Mouse (Mus musculus) hindbrain, embryonic 14.5 days (tissue): Measurements from ENCODE around the gene Gm14569. TPM values are rescaled to one million over a fixed set of nuclear protein-coding genes. Genes with fewer than 3 reads are reported as not detected.
A peak's percentile ranks its signal among the peaks of the same experiment; 100 is the strongest.

Experiments used
- ATAC-seq: fragments of 200-750 bp; cut with Nextera tagmentation; 2 replicates; pipeline ENCODE4 v1.8.0; 2017; ENCODE audit warnings: moderate number of reproducible peaks, mild to moderate bottlenecking, moderate TSS enrichment, moderate library complexity; ENCODE audit not compliant: low FRiP score
- DNase-seq: peaks from one replicate; pipeline ENCODE4 v3.0.0-alpha.2; 2015; ENCODE audit warnings: low spot score
- H3K27ac ChIP-seq: fragments of 300-500 bp; sonication (generic); 2 replicates; pipeline ENCODE4 v1.5.1; 2014; ENCODE audit warnings: mild to moderate bottlenecking, moderate library complexity
- H3K27me3 ChIP-seq: fragments of 300-500 bp; sonication (generic); 2 replicates; pipeline ENCODE4 v1.6.1; 2014; ENCODE audit warnings: mild to moderate bottlenecking, low read length, mixed read lengths; ENCODE audit not compliant: control insufficient read depth, insufficient read depth
- H3K36me3 ChIP-seq: fragments of 300-500 bp; sonication (generic); replicated peaks from 2 replicates; pipeline ENCODE4 v1.6.1; 2014; ENCODE audit not compliant: control insufficient read depth, insufficient read depth
- H3K4me1 ChIP-seq: fragments of 300-500 bp; sonication (generic); replicated peaks from 2 replicates; pipeline ENCODE4 v1.6.1; 2014; ENCODE audit warnings: antibody characterized with exemption, low read length, mixed read lengths; ENCODE audit not compliant: control insufficient read depth, insufficient read depth
- H3K4me2 ChIP-seq: fragments of 300-500 bp; sonication (generic); replicated peaks from 2 replicates; pipeline ENCODE4 v1.6.1; 2014; ENCODE audit warnings: mild to moderate bottlenecking, moderate library complexity
- H3K4me3 ChIP-seq: fragments of 300-500 bp; sonication (generic); replicated peaks from 2 replicates; pipeline ENCODE4 v1.5.1; 2014; ENCODE audit warnings: mild to moderate bottlenecking, low read length
- H3K9ac ChIP-seq: fragments of 300-500 bp; sonication (generic); 2 replicates; pipeline ENCODE4 v1.6.1; 2014
- H3K9me3 ChIP-seq: fragments of 300-500 bp; sonication (generic); 2 replicates; pipeline ENCODE4 v1.6.1; 2016; ENCODE audit warnings: low read length; ENCODE audit not compliant: control insufficient read depth
- WGBS: fragments of 180-500 bp; shearing (Covaris S2); extraction: QIAGEN DNeasy Blood & Tissue Kit; methylation state at CpG from one replicate; pipeline ENCODE4 v1.1.7; 2014; 5-methylcytosine and 5-hydroxymethylcytosine counted together
- polyA plus RNA-seq: library from polyadenylated mRNA; unstranded; fragments of >200 nt; fragmentation: Nextera tagmentation; extraction: Ambion mirVana; gene quantifications from 2 replicates; pipeline ENCODE4 v1.2.1, GENCODE M21; 2014

Gm14569 gene
- polyA plus RNA-seq, 1 experiment from 2014 or later = 0.12 TPM

GRCm38 (mm10) chrX:36474873-36475272 is 16.8 kb downstream of the Gm14569 start:
- no peak overlapping the region for H3K4me3 ChIP-seq
- no peaks in the 10 kb centered on the region for H3K27me3 ChIP-seq
- no peaks in the 10 kb centered on the region for H3K9me3 ChIP-seq
- H3K27ac ChIP-seq = no peak overlapping the region
- H3K36me3 ChIP-seq = no peaks in the 10 kb centered on the region
- DNase-seq (no peak), ATAC-seq (no peak)
- H3K4me2 ChIP-seq = no peak overlapping the region
- WGBS = 81% methylated on average over 3 of the region's 3 CpGs
- no peaks in the 10 kb centered on the region for H3K4me1 ChIP-seq
- no peak overlapping the region for H3K9ac ChIP-seq

- WGBS = 61% methylated on average over 6 of the region's 6 CpGs
Observed at GRCm38 (mm10) chrX:36474103-36474751, 17.4 kb downstream of the Gm14569 start.

GRCm38 (mm10) chrX:36456031-36456430 is 35.6 kb downstream of the Gm14569 start:
- Histone ChIP-seq H3K27me3 (no peaks in the 10 kb centered on the region), H3K4me2 (no peak overlapping the region), H3K27ac (no peak overlapping the region), H3K36me3 (no peaks in the 10 kb centered on the region), H3K9me3 (no peaks in the 10 kb centered on the region), H3K9ac (no peak overlapping the region), H3K4me3 (no peak overlapping the region), H3K4me1 (no peaks in the 10 kb centered on the region)
- peak; percentile 26 for DNase-seq
- 47% methylated on average over 1 of the region's 1 CpGs for WGBS
- ATAC-seq = no peak

More at GRCm38 (mm10) chrX:36474103-36474751, 17.4 kb downstream of the Gm14569 start:
- DNase-seq (no peak), ATAC-seq (no peak)
- H3K9ac ChIP-seq = no peak overlapping the region
- H3K36me3 ChIP-seq = no peaks in the 10 kb centered on the region
- no peak overlapping the region for H3K4me2 ChIP-seq
- H3K4me1 ChIP-seq = no peaks in the 10 kb centered on the region
- H3K27ac ChIP-seq = no peak overlapping the region
- no peak overlapping the region for H3K4me3 ChIP-seq
- H3K27me3 ChIP-seq = no peaks in the 10 kb centered on the region
- no peaks in the 10 kb centered on the region for H3K9me3 ChIP-seq

GRCm38 (mm10) chrX:36437932-36438331 is 53.7 kb downstream of the Gm14569 start:
- Histone ChIP-seq H3K27ac (no peak overlapping the region), H3K36me3 (no peaks in the 10 kb centered on the region), H3K27me3 (no peaks in the 10 kb centered on the region), H3K9ac (no peak overlapping the region), H3K4me2 (no peak overlapping the region), H3K9me3 (no peaks in the 10 kb centered on the region), H3K4me3 (no peak overlapping the region), H3K4me1 (no peaks in the 10 kb centered on the region)
- ATAC-seq (no peak), DNase-seq (no peak)
- 96% methylated on average over 1 of the region's 1 CpGs for WGBS

GRCm38 (mm10) chrX:36434993-36435392 is 56.6 kb downstream of the Gm14569 start:
- WGBS = 46% methylated on average over 6 of the region's 6 CpGs
- peak; percentile 28 for DNase-seq
- H3K36me3 ChIP-seq = no peaks in the 10 kb centered on the region
- H3K27me3 ChIP-seq = no peaks in the 10 kb centered on the region
- no peak for ATAC-seq
- no peak overlapping the region for H3K27ac ChIP-seq
- no peaks in the 10 kb centered on the region for H3K4me1 ChIP-seq
- H3K9me3 ChIP-seq = no peaks in the 10 kb centered on the region
- H3K9ac ChIP-seq = no peak overlapping the region
- no peak overlapping the region for H3K4me3 ChIP-seq
- H3K4me2 ChIP-seq = no peak overlapping the region

- 91% methylated on average over 3 of the region's 3 CpGs for WGBS
- no peak for DNase-seq
- H3K9me3 ChIP-seq = no peaks in the 10 kb centered on the region
- no peaks in the 10 kb centered on the region for H3K27me3 ChIP-seq
- H3K27ac ChIP-seq = no peak overlapping the region
- no peaks in the 10 kb centered on the region for H3K36me3 ChIP-seq
- H3K9ac ChIP-seq = no peak overlapping the region
- no peak overlapping the region for H3K4me3 ChIP-seq
- no peak for ATAC-seq
- no peak overlapping the region for H3K4me2 ChIP-seq
- no peaks in the 10 kb centered on the region for H3K4me1 ChIP-seq
Observed at GRCm38 (mm10) chrX:36419153-36419552, 72.5 kb downstream of the Gm14569 start.

- Histone ChIP-seq H3K36me3 (no peaks in the 10 kb centered on the region), H3K9me3 (no peaks in the 10 kb centered on the region), H3K9ac (no peak overlapping the region), H3K27me3 (no peaks in the 10 kb centered on the region), H3K4me1 (no peaks in the 10 kb centered on the region), H3K4me3 (no peak overlapping the region), H3K27ac (no peak overlapping the region), H3K4me2 (no peak overlapping the region)
- ATAC-seq (no peak), DNase-seq (no peak)
- 61% methylated on average over 6 of the region's 6 CpGs for WGBS
Observed at GRCm38 (mm10) chrX:36402316-36402715, 89.3 kb downstream of the Gm14569 start.

GRCm38 (mm10) chrX:36400980-36401379 is 90.7 kb downstream of the Gm14569 start, which contains the start of gene Gm6268:
Gm6268 (plus strand) TSS chrX:36401280.
- Histone ChIP-seq H3K27me3 (no peaks in the 10 kb centered on the region), H3K27ac (no peak within 1 kb of the TSS), H3K4me3 (no peak within 1 kb of the TSS), H3K4me2 (no peak within 1 kb of the TSS), H3K4me1 (no peaks in the 10 kb centered on the region), H3K9ac (no peak within 1 kb of the TSS), H3K9me3 (no peaks in the 10 kb centered on the region), H3K36me3 (no peaks in the 10 kb centered on the region)
- DNase-seq = no peak
- ATAC-seq = no peak
- 93% methylated on average over 13 of the region's 13 CpGs for WGBS

GRCm38 (mm10) chrX:36393279-36393678 is 98.4 kb downstream of the Gm14569 start:
- H3K4me1 ChIP-seq = no peaks in the 10 kb centered on the region
- no peak overlapping the region for H3K27ac ChIP-seq
- H3K9ac ChIP-seq = no peak overlapping the region
- H3K36me3 ChIP-seq = no peaks in the 10 kb centered on the region
- 43% methylated on average over 6 of the region's 6 CpGs for WGBS
- DNase-seq (peak; percentile 42), ATAC-seq (no peak; the same call in 1 of the 2 replicates)
- H3K4me2 ChIP-seq = no peak overlapping the region
- no peak overlapping the region for H3K4me3 ChIP-seq
- no peaks in the 10 kb centered on the region for H3K27me3 ChIP-seq
- H3K9me3 ChIP-seq = no peaks in the 10 kb centered on the region

- Histone ChIP-seq H3K36me3 (no peaks in the 10 kb centered on the region), H3K4me3 (no peak overlapping the region), H3K9me3 (no peaks in the 10 kb centered on the region), H3K4me1 (no peaks in the 10 kb centered on the region), H3K27me3 (no peaks in the 10 kb centered on the region), H3K9ac (no peak overlapping the region), H3K4me2 (no peak overlapping the region), H3K27ac (no peak overlapping the region)
- ATAC-seq (no peak), DNase-seq (no peak)
- WGBS = 66% methylated on average over 6 of the region's 6 CpGs
Observed at GRCm38 (mm10) chrX:36392672-36393071, 99.0 kb downstream of the Gm14569 start.
